Mouse (Mus musculus) spleen, adult 2 months (tissue): ENCODE measurements around the gene Lsm4.

Experiments
- CTCF ChIP-seq: fragments of 200-500 bp; IDR thresholded peaks from 2 replicates; pipeline ENCODE4 v1.5.1; 2011; ENCODE audit warnings: mild to moderate bottlenecking, inconsistent platforms; ENCODE audit not compliant: insufficient read depth, insufficient read length, insufficient replicate concordance; ENCODE audit errors: extremely low read depth
- POLR2A ChIP-seq: fragments of 200-500 bp; IDR thresholded peaks from 2 replicates; pipeline ENCODE4 v1.6.1; 2011; ENCODE audit warnings: low read depth, low read length, inconsistent platforms

DNA sequence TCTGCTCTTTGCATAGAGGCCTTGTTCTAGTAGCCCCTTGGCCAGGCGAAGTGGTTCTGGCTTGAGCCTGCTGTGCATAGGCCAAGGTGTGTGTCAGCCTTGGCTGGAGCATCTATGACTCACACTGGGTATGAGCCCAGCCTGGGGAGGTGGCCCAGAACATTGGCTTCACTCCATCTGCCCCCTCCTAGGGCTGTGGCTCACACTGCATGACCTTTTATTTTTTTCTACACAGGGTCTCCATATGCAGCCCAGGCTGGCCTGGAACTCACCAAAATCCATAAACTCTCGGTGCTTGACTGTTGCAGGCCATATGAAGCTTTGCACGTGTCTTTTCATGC lies 29.8 kb downstream of the Lsm4 start:
- TF ChIP-seq POLR2A = no peak
- TF ChIP-seq CTCF = no peak
